Mouse (Mus musculus) layer of hippocampus, postnatal 36 days (tissue): Measurements from ENCODE around the gene 1700012P22Rik. TPM values are rescaled to one million over a fixed set of nuclear protein-coding genes. Genes with fewer than 3 reads are reported as not detected.

Experiments used
- DNase-seq, 2 experiments: peaks; one replicate each; pipeline ENCODE4 v3.0.0; 2022
- total RNA-seq, 2 experiments: library from RNA; stranded (reverse); gene quantifications; 2 replicates each; pipeline ENCODE4 v1.2.3; 2021

The 1700012P22Rik gene
- not detected for total RNA-seq

GRCm38 (mm10) chr4:144438672-144439071 is at the start of gene 1700012P22Rik:
1700012P22Rik (minus strand) TSS chr4:144438772.
- no peak for DNase-seq

DNA sequence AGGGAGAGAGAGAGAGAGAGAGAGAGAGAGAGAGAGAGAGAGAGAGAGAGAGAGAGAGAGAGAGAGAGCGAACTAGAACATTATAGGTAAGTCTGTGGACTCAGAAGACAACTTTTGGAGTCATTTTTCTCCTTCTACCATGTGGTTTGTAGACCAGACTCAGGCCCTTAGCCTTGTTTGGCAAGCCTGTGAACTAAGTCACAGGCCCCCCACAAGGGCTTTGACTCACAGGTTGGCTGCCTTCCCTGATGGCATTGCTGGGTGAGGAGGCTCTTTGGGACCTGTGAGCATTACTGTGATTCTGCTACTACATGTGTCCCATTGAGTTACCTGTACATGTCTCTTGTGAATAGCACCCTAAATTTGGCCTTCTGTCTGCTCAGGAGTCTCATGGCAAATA is 29.5 kb upstream of the 1700012P22Rik start:
- DNase-seq: no peak

GRCm38 (mm10) chr4:144465206-144465605 is 26.6 kb upstream of the 1700012P22Rik start:
- DNase-seq: no peak

DNA sequence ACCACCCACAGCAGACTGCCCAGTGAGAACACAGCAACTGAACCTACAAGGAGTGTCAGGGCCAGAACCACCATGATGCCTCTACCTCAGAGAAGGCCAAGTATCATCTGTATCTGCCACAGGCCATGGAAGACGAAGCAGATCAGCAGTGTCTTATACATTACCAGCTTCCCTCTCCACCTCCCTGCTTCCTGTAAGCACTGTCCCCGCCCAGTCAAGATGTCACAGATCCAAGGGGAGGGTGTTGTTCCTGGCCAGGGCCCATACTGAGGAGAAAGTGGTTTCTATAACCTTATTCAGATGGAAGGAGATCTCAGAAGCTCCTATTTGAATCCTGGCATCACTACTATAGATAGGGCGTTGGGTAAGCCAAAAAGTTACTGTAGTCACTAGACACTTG is 25.1 kb upstream of the 1700012P22Rik start, which contains the start of gene Aadacl3:
TSS of gene Aadacl3 (minus strand) at position 101 of the 400 bp plus-strand sequence.
- DNase-seq: no peak

DNA sequence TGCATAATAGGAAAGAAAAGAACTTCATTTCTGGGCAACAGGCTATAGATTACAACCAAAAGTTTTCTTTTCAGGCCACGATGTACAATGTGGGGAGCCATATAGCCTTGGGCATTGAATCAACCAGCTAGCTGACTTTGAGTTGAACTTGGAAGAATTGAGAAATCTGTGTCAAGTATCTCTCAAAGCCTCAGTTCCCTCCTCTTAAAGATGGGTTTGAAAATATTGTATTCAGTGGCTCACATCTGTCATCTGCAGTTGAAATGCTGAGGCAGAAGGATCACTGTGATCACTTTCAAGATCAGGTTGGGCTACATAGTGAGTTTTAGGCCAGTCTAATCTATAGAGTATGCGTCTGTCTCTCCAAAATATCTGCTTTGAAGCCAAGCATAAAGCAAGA is 14.6 kb upstream of the 1700012P22Rik start, which contains the start of gene Gm9944:
TSS of gene Gm9944 (minus strand) at position 101 of the 400 bp plus-strand sequence.
- DNase-seq: no peak

GRCm38 (mm10) chr4:144448546-144448945 is 10.0 kb upstream of the 1700012P22Rik start:
- DNase-seq: no peak

DNA sequence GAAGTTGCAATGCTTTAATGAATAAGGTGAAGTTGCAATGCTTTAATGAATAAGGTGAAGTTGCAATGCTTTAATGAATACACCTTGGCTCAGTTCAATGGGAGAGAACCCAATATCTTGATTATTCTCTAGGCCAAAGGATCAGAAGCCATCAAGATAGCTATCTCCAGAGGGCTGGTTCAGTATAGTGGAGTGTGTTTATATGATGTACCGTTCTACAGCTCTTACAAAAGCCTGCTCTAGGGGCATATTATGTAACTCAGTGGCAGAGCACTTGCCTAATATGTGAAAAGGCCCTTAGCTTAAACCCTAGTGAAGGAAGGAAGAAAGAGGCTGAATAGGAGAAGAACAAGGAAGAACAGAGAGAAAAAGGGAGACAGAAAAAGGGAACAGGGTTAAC is 3.0 kb upstream of the 1700012P22Rik start:
- no peak for DNase-seq

- DNase-seq: no peak
These were observed 2.5 kb upstream of the 1700012P22Rik start for GRCm38 (mm10) chr4:144441095-144441494.

DNA sequence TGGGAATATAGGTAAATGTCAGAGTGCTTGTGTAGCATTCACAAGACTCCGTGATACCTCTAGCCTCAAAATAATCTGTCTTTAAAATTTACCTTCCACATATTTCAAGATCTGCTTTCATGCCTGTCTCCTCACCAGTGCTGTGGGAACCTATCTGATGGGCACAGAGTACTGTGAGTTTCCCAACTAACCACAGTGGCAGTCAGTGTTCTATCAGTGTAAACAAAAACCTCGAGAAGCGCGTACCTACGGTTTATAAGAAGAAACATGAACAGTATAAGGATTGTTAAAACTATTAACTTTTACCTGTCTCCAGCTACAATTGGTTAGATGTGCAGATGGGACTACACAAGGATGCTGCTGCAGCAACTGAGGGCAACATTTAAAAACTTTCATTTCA is 5.4 kb downstream of the 1700012P22Rik start:
- no peak for DNase-seq

- DNase-seq: no peak
These were observed 7.8 kb downstream of the 1700012P22Rik start for GRCm38 (mm10) chr4:144430723-144431122.

- no peak for DNase-seq
These were observed 9.7 kb downstream of the 1700012P22Rik start for GRCm38 (mm10) chr4:144428868-144429267.

DNA sequence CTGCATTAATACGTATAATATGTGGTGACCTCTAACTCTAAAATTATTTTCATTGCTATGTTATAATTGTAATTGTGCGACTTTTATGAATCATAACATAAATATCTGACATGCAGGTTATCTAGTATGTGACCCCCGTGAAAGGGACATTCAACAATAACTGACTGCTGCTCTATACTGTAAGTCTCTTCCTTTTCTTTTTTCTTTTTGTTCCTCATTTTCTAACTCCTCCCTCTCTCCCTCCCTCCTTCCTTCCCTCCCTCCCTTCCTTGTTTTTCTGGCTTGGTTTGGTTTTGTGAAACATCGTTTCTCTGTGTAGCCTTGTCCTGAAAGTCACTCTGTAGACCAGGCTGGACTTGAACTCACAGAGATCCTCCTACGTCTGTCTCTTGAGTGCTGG is 14.0 kb downstream of the 1700012P22Rik start:
- DNase-seq: no peak

DNA sequence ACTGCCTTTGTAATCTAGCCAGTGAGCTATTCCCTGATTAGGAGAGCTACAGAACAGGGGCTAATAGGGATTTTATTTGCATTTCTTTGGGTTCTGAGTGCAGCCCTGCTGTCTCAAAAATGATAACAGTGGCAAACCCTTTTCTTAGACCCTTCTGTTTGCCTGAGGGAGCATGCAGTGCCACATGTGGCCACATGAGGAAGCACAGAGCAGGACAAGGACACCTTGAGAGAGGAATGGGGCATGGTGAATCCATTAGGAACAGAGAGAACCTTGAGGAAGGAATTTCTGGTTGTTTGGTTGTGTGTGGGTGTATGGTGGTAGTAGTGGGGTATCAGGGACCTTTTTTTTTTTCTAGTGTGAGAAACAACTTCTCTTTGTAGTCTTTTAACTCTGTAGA is 17.9 kb downstream of the 1700012P22Rik start:
- DNase-seq: no peak

DNA sequence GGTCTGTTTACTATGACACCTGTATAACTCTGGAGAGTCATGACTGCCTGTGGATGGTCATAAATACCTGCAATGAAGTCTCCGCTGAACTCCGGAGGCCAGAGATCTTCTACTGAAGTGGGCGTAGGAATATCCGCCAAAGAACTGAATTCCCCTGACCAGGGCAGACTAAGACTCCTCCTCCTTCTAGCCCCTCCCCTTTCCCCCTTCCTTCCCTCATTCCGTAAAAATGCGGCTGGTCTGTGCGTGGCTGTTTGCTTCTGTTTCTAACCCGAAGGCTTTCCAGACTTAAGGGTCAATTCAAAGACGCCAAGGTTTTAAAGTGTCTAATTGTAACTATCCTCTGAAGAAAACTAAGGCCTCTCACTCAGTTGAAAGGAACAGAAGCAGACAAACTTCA is 30.3 kb downstream of the 1700012P22Rik start, which contains the start of gene Pramef12:
TSS of gene Pramef12 (minus strand) at position 175 of the 400 bp plus-strand sequence.
- DNase-seq: no peak

DNA sequence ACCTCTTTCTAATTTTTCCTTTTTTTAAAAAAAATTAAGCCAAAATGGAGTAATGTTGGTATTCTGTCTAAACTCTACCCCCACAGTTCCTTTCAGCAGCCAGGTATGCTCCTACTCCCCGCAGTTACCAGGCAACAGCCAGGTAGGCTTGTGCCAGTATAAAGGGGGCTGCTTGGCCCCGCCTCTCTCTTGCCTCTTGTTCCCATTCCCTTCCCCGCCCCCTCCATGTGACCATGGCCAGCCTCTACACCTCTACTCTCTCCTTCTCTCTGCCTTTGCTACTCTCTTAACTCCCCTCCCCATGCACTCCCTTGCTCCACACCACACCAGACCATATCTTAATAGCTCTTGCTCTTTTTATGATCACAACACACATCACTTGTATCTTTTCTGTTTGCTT is 32.3 kb downstream of the 1700012P22Rik start:
- DNase-seq: no peak

DNA sequence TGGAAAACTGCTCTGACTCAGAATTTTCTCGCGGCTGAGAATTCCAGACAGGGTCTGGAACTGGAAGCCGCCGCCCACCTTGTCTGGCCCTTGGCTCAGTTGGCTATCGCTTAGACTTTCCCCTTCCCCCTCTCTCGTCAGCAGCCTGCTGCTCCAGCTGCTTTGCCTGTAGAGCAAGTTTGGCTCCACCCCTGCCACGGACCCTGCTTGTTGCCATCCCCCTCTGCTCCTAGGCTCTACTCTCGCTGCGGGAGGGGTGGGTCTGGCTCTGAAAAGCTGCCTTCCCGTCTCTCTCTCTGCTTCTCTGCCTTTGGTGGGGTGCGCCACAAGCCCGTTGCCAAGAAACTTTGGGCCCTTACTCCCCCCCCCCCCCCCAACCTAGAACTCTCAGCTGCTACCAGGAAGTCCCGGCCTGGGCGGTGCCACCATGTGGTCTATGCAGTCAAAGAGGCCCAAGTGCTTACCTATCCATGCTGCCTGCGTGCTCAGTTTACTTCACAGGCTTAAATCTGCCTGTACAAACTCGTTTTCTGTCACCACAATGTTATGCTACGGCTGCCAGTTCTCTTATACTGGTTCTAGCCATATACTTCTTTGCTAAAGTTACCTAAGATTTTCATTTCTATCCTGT is 34.0 kb downstream of the 1700012P22Rik start:
- DNase-seq: no peak

- no peak for DNase-seq
These were observed 35.9 kb downstream of the 1700012P22Rik start for GRCm38 (mm10) chr4:144402712-144403111.

- DNase-seq: no peak
These were observed 42.3 kb downstream of the 1700012P22Rik start for GRCm38 (mm10) chr4:144396316-144396715.

DNA sequence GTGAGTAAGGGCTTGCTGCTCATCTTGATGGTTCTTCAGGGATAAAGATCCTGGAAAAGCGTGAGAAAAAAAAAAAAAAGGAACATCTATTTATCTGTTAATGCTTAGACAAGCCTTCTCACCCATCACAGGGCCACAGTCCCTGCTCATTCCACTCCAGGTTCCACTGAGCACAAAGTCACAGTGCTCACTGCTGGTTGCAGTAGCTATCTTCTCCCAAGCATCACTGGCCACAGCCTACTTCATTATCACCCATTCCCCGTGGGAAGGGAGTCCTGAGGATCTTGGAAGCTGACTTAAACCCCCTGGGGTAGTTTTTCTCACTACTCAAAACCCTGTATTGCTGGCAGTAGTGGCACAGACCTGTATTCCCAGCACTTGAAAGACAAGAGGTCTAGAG is 60.7 kb downstream of the 1700012P22Rik start, which contains the start of gene Pramef20:
TSS of gene Pramef20 (minus strand) at position 23 of the 400 bp plus-strand sequence.
- no peak for DNase-seq

Other genes starting within 250 kb of the 1700012P22Rik start
- not detected for gene Oog2, start 248.1 kb downstream of the 1700012P22Rik start, total RNA-seq
- gene C87977, start 225.5 kb downstream of the 1700012P22Rik start, total RNA-seq: not detected
- not detected for gene Pramel5, start 158.3 kb downstream of the 1700012P22Rik start, total RNA-seq
- gene Gm13128, start 108.5 kb downstream of the 1700012P22Rik start, total RNA-seq: not detected
- not detected for gene Gm13119, start 80.8 kb downstream of the 1700012P22Rik start, total RNA-seq
- gene Pramef20, start 60.8 kb downstream of the 1700012P22Rik start, total RNA-seq: not detected
- gene Pramef12, start 30.3 kb downstream of the 1700012P22Rik start, total RNA-seq: not detected
- not detected for gene Gm9944, start 14.5 kb upstream of the 1700012P22Rik start, total RNA-seq
- not detected for gene Aadacl3, start 25.0 kb upstream of the 1700012P22Rik start, total RNA-seq
- not detected for gene 9430007A20Rik, start 81.0 kb upstream of the 1700012P22Rik start, total RNA-seq
- gene Gm13124, start 126.4 kb upstream of the 1700012P22Rik start, total RNA-seq: not detected
- gene Aadacl4, start 174.9 kb upstream of the 1700012P22Rik start, total RNA-seq: not detected
- not detected for gene Gm436, start 247.6 kb upstream of the 1700012P22Rik start, total RNA-seq